Mouse (Mus musculus) small intestine, adult 2 months (tissue): ENCODE data around the gene Rnd1. TPM values are rescaled to one million over a fixed set of nuclear protein-coding genes. Genes with fewer than 3 reads are reported as not detected.

Source experiments
- H3K27ac ChIP-seq: fragments of 200-500 bp; 2 replicates; pipeline ENCODE4 v1.5.1; 2012; ENCODE audit warnings: low read depth, low read length, control low read depth, inconsistent platforms; ENCODE audit not compliant: insufficient read depth
- H3K27me3 ChIP-seq: fragments of 200-500 bp; 2 replicates; pipeline ENCODE4 v1.6.1; 2012; ENCODE audit warnings: mild to moderate bottlenecking, moderate library complexity, low read length, inconsistent platforms; ENCODE audit not compliant: control insufficient read depth, insufficient read depth
- H3K36me3 ChIP-seq: fragments of 200-500 bp; 2 replicates; pipeline ENCODE4 v1.6.1; 2012; ENCODE audit warnings: mild to moderate bottlenecking, low read length, control low read depth, inconsistent platforms; ENCODE audit not compliant: control insufficient read depth, insufficient read depth
- H3K4me1 ChIP-seq: fragments of 200-500 bp; 2 replicates; pipeline ENCODE4 v1.6.1; 2012; ENCODE audit warnings: low read length, inconsistent platforms, mixed read lengths; ENCODE audit not compliant: control insufficient read depth, insufficient read depth, insufficient read length
- H3K4me3 ChIP-seq: fragments of 200-500 bp; 2 replicates; pipeline ENCODE4 v1.5.1; 2012; ENCODE audit warnings: low read depth, mild to moderate bottlenecking, control low read depth, inconsistent platforms, low read length, moderate library complexity
- CTCF ChIP-seq: fragments of 200-500 bp; IDR thresholded peaks from 2 replicates; pipeline ENCODE4 v1.5.1; 2012; ENCODE audit warnings: low read depth, mild to moderate bottlenecking, control low read depth, inconsistent platforms, low read length, moderate library complexity, mixed read lengths; ENCODE audit not compliant: insufficient replicate concordance, insufficient read length; ENCODE audit errors: extremely low read depth
- POLR2A ChIP-seq: fragments of 200-500 bp; IDR thresholded peaks from 2 replicates; pipeline ENCODE4 v1.6.1; 2012; ENCODE audit warnings: low read depth, mild to moderate bottlenecking, control low read depth, inconsistent platforms, low read length, moderate library complexity
- WGBS: fragments of 180-500 bp; shearing (Covaris S2); methylation state at CpG from one replicate; pipeline ENCODE4 v1.1.7; 2018; 5-methylcytosine and 5-hydroxymethylcytosine counted together
- polyA plus RNA-seq: library from polyadenylated mRNA; depleted of rRNA; stranded (reverse); fragments of >200 nt; gene quantifications from 2 replicates; pipeline ENCODE4 v1.2.3, GENCODE M21; 2012

Gene Rnd1
- polyA plus RNA-seq, 1 experiment = 1.6 TPM

GRCm38 (mm10) chr15:98640157-98640556, 37.1 kb downstream of the Rnd1 start:
- TF ChIP-seq CTCF (no peak), POLR2A (no peak)
- Histone ChIP-seq H3K4me1 (peaks cover 2% of the 10 kb centered on the region), H3K27me3 (0 out of 2 replicates have a peak, but pooled peaks cover 5% of the 10 kb centered on the region), H3K36me3 (peaks cover 8% of the 10 kb centered on the region; the same call in 1 of the 2 replicates), H3K4me3 (no peak overlapping the region), H3K27ac (no peak overlapping the region)
- WGBS = 43% methylated on average over 8 of the region's 8 CpGs

DNA sequence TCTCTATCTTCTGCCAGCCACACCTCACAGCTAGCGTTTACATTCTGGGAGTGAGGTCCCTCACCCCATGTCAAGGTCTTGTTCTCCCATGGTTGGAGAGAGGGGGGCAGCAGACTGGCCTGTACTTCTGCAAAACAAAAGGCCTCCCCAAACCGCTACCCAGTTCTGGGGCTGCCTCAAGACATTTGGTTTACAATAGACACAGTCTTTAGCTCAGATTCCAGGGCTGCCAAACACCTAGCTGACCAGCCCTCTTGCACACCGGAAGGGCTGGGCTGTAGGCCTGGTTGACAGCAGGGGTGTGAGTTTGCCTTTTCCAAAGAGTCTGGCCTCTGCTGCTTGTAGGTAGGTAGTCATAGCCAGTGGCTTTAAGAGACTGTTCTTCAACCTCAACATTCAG, 40.1 kb downstream of the Rnd1 start:
- TF ChIP-seq CTCF = no peak
- no peak for TF ChIP-seq POLR2A

DNA sequence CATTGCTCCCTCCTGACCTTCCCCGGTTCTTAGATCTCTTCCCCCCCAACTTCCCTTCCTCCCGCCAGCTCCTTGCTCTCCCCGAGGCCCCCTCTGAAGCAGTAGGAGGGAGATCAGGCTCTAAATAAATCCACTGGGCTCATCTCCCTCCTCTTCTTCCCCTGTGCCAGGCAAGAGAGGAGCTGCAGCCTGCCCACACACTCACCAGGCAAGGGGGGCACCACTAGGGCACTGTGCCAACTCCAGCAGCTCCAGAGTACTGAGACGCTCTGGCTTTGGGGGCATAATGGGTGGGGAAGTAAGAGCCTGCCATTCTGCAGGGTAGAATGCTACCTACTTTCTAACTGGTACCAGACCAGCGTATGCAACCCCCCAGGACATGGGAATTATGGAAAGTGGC, 40.7 kb downstream of the Rnd1 start:
- TF ChIP-seq POLR2A = no peak
- TF ChIP-seq CTCF = no peak
- 88% methylated on average over 5 of the region's 5 CpGs for WGBS
- H3K4me3 ChIP-seq = no peak overlapping the region
- H3K27me3 ChIP-seq = peaks cover 13% of the 10 kb centered on the region
- peaks cover 2% of the 10 kb centered on the region; the same call in 1 of the 2 replicates for H3K36me3 ChIP-seq
- H3K4me1 ChIP-seq = peaks cover 9% of the 10 kb centered on the region
- no peak overlapping the region for H3K27ac ChIP-seq

More for the DNA sequence above, 40.1 kb downstream of the Rnd1 start:
- Histone ChIP-seq H3K4me1 (peaks cover 5% of the 10 kb centered on the region), H3K4me3 (no peak overlapping the region), H3K27ac (no peak overlapping the region), H3K27me3 (peaks cover 13% of the 10 kb centered on the region), H3K36me3 (peaks cover 2% of the 10 kb centered on the region; the same call in 1 of the 2 replicates)
- 74% methylated on average over 3 of the region's 3 CpGs for WGBS

DNA sequence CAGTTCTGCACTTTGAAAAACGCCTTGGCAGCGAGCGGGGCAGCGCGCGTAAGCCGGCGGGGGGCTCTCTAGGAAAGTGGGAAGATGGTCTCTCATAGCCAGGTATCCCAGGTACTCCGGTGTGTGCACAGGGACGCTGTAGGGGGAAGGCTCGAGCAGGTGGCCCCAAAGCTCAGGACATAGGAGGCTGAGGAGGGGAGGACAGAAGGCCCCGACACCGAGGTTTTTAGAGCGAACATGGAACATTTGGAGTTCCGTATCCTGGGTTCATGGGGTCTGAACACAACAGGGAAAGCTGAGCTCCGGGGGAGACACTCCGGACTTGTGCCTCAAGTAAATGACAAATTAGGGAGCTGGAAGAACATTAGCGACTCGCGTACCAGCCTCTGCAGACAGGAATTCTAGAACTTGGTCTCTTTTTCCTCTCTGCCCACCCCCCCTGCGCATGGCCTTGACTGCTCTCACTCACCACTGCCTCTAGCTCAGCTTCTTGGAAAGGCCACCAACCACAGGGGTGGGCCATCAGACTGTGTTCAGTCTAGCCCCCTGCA, 41.9 kb downstream of the Rnd1 start:
- peaks cover 11% of the 10 kb centered on the region for H3K4me1 ChIP-seq
- H3K36me3 ChIP-seq = no peaks in the 10 kb centered on the region
- 31% methylated on average over 21 of the region's 21 CpGs for WGBS
- no peak overlapping the region for H3K27ac ChIP-seq
- peaks cover 13% of the 10 kb centered on the region for H3K27me3 ChIP-seq
- TF ChIP-seq POLR2A = no peak
- peak overlapping the region; percentile 46 for H3K4me3 ChIP-seq

GRCm38 (mm10) chr15:98634541-98635081, 42.6 kb downstream of the Rnd1 start:
- Histone ChIP-seq H3K4me3 (peak overlapping the region; percentile 77), H3K4me1 (peaks cover 11% of the 10 kb centered on the region), H3K27ac (no peak overlapping the region), H3K27me3 (peaks cover 13% of the 10 kb centered on the region), H3K36me3 (no peaks in the 10 kb centered on the region)
- whole genome bisulfite sequencing = 2% methylated on average over 57 of the region's 65 CpGs
- TF ChIP-seq POLR2A (no peak), CTCF (no peak)

DNA sequence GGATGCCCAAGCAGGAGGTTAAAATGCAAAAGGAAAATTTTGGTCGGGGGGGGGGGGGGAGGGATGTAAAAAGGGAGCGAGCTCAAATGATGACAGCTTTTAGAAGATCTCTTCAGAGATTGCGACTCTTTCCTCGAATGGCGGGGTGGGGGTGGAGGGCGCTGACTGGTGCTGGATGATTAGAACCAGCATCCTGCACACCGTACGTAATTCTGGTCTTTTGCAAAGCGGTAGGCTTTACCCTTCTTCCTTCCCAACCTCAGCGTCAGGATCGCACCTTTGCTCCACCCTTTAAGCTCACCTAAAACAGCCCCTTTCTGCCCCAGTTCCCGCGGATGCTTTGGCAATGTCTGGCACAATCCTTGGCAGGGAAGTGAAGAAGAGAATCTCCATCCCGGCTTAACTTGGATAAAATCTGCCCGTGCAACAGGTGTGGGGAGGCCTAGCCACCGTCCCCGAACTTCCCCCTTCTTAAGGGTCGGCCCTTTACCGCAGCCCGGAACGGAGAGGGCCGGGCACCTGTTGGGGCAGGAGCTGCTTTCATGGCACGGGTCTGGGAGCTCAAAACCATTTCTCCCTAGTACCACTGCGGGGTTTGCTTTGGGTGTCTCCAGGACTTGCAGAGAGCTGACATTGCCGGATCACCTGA, 43.3 kb downstream of the Rnd1 start:
- TF ChIP-seq POLR2A (no peak), CTCF (no peak)
- WGBS = 3% methylated on average over 25 of the region's 25 CpGs

GRCm38 (mm10) chr15:98632921-98633320, 44.3 kb downstream of the Rnd1 start:
- Histone ChIP-seq H3K27me3 (peaks cover 13% of the 10 kb centered on the region), H3K4me1 (peaks cover 11% of the 10 kb centered on the region), H3K4me3 (peak overlapping the region; percentile 60), H3K36me3 (no peaks in the 10 kb centered on the region), H3K27ac (no peak overlapping the region)
- WGBS = 22% methylated on average over 4 of the region's 4 CpGs
- TF ChIP-seq CTCF (no peak), POLR2A (no peak)

More for the DNA sequence above, 43.3 kb downstream of the Rnd1 start:
- H3K27ac ChIP-seq = no peak overlapping the region
- H3K4me3 ChIP-seq = peak overlapping the region; percentile 77
- H3K4me1 ChIP-seq = peaks cover 11% of the 10 kb centered on the region
- peaks cover 13% of the 10 kb centered on the region for H3K27me3 ChIP-seq
- no peaks in the 10 kb centered on the region for H3K36me3 ChIP-seq
